Mouse (Mus musculus): ENCODE measurements around the gene Xkr7.

DNA sequence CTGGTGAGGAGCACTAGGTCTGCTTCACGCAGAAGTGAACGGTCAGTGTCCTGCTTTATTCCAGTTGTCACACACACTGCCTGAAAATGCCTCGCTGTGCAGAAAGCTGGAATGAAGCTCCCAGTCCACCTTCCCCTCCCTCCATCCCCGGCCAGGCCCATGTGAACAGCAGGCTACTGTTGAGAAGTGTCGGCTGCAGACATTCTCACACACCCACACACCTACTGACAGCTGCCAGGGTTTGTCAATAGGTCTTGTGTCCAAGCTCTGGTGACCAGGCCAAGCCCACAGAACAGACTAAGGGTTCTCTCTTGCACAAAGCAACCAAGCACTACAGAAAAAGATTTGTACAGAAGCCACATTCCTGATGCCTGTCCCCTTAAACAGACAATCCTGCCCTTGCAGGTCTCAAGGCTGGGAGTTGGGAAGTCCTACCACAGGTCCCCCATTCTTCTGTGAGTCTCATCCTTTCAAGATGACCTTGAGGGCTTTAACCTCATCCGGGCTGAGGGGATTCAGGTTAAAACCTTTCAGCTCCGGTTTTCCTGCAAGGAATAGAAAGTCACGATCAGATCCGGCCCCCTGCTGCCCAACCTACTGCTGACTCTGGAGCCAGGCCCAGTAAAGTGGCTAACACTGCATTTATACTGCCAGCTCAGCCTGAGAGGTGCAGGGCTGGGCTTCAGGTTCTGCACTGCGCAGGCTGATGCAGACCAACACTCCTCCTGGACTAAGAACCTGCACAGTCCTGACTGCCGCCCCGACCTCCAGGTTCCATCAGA lies 22.3 kb upstream of the Xkr7 start:
- TF ChIP-seq POLR2A (IDR thresholded peaks at IDR 0.05; ENCODE audit: insufficient read depth, low read depth, low read length) (no peak), CTCF (IDR thresholded peaks at IDR 0.05) (no peak)

Measured in heart, adult 2 months (tissue).